Mouse (Mus musculus) forebrain, embryonic 11.5 days (tissue): Measurements from ENCODE around the gene Zdhhc18. TPM values are rescaled to one million over a fixed set of nuclear protein-coding genes. Genes with fewer than 3 reads are reported as not detected.

Experiments used
- ATAC-seq: fragments of 200-750 bp; cut with Nextera tagmentation; replicated peaks from 2 replicates; pipeline ENCODE4 v1.8.0; 2017; ENCODE audit warnings: moderate TSS enrichment; ENCODE audit not compliant: low FRiP score
- DNase-seq: peaks from one replicate; pipeline ENCODE4 v3.0.0-alpha.2; 2017; ENCODE audit warnings: low spot score
- H3K27ac ChIP-seq: fragments of 300-500 bp; sonication (generic); 2 replicates; pipeline ENCODE4 v1.5.1; 2014; ENCODE audit warnings: low read depth, low read length
- H3K27me3 ChIP-seq: fragments of 300-500 bp; sonication (generic); 2 replicates; pipeline ENCODE4 v1.6.1; 2014; ENCODE audit warnings: mild to moderate bottlenecking, low read length, mixed read lengths; ENCODE audit not compliant: control insufficient read depth, insufficient read depth
- H3K36me3 ChIP-seq: fragments of 300-500 bp; sonication (generic); 2 replicates; pipeline ENCODE4 v1.6.1; 2014; ENCODE audit warnings: mild to moderate bottlenecking, low read length, moderate library complexity, mixed read lengths; ENCODE audit not compliant: control insufficient read depth, insufficient read depth
- H3K4me1 ChIP-seq: fragments of 300-500 bp; sonication (generic); replicated peaks from 2 replicates; pipeline ENCODE4 v1.6.1; 2014; ENCODE audit warnings: low read length, mixed read lengths; ENCODE audit not compliant: control insufficient read depth, insufficient read depth
- H3K4me2 ChIP-seq: fragments of 300-500 bp; sonication (generic); 2 replicates; pipeline ENCODE4 v1.6.1; 2014; ENCODE audit warnings: low read depth, mild to moderate bottlenecking, low read length, moderate library complexity, mixed read lengths; ENCODE audit not compliant: severe bottlenecking
- H3K4me3 ChIP-seq: fragments of 300-500 bp; sonication (generic); 2 replicates; pipeline ENCODE4 v1.5.1; 2014; ENCODE audit warnings: low read depth, low read length
- H3K9ac ChIP-seq: fragments of 300-500 bp; sonication (generic); 2 replicates; pipeline ENCODE4 v1.6.1; 2014; ENCODE audit warnings: low read length
- H3K9me3 ChIP-seq: fragments of 300-500 bp; sonication (generic); 2 replicates; pipeline ENCODE4 v1.6.1; 2016; ENCODE audit warnings: low read length, mixed read lengths; ENCODE audit not compliant: control insufficient read depth
- WGBS: fragments of 180-500 bp; shearing (Covaris S2); extraction: QIAGEN DNeasy Blood & Tissue Kit; methylation state at CpG from one replicate; pipeline ENCODE4 v1.1.7; 2014; 5-methylcytosine and 5-hydroxymethylcytosine counted together
- polyA plus RNA-seq: library from polyadenylated mRNA; unstranded; fragments of >200 nt; fragmentation: Nextera tagmentation; extraction: Ambion mirVana; gene quantifications from 2 replicates; pipeline ENCODE4 v1.2.1, GENCODE M21; 2014

The Zdhhc18 gene
- polyA plus RNA-seq, 1 experiment from 2014 or later = 4.8 TPM

DNA sequence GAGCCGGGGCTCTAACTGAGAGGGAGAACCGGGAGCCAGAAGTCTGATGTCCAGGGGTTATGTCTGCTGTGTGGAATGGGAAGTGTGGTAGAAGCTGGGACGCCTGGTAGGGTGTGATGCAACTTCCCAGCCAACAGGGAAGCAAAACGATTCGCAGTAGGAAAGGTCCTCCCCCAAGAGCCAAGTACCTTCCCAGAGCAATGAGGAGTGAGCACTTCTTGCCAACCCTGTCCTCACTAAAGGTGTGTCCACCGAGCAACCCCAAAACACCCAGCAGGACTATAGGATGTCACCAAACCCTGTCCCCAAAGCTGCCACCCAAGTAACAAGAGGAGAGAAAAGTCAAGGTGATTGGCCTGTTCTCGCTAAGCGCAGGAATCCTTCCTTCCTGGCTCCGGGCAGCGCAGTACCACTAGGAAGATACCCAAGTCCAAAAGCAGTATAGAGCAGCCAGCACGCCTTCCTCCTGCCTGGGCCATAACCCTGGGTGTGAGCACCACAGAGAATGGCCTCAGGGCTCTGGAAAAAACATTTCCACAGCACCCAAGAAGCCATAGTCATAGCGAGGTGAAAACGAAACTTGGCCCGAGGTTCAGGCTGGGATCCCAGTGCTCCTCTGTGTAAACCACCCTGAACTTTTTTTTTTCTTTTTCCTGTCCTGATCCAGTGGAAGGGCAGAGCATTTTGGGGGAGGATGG lies 18.7 kb downstream of the Zdhhc18 start:
- DNase-seq = no peak
- Histone ChIP-seq H3K27me3 (no peaks in the 10 kb centered on the region), H3K9ac (no peak overlapping the region), H3K36me3 (no peaks in the 10 kb centered on the region), H3K9me3 (no peaks in the 10 kb centered on the region), H3K27ac (no peak overlapping the region), H3K4me3 (no peak overlapping the region), H3K4me1 (no peaks in the 10 kb centered on the region; the same call in 1 of the 2 replicates), H3K4me2 (no peak overlapping the region)
- ATAC-seq = no peak
- 85% methylated on average over 14 of the region's 14 CpGs for WGBS

DNA sequence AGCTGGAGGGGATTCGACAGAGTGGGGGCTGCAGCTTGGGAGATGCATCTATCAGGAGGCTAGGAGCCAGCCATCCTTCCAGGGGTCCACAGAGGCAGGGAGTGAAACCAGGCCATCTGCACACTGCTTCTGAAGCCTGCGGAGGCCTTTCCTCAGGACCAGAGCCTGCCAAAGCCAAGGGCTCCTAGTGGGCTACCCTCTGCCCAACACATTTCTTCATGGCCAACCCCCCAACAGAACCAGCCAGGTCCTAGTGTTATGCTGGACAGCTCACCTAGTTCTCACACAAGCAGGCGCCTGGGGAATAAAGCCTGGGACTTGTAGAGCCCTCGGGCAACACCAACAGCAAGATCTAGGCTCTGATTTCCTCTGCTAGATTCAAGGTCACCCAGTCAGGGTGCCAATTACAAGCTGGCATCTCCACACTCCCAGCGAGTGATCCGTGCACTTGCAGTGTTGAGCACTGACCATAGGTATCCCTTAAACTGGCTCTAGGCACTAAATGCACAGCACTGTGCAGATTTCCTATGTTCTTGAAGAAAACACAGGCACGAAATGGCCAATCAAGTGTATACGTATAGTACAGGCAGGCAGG lies 19.5 kb downstream of the Zdhhc18 start:
- Histone ChIP-seq H3K27me3 (no peaks in the 10 kb centered on the region), H3K4me3 (no peak overlapping the region), H3K4me2 (no peak overlapping the region), H3K36me3 (no peaks in the 10 kb centered on the region), H3K4me1 (no peaks in the 10 kb centered on the region; the same call in 1 of the 2 replicates), H3K9me3 (no peaks in the 10 kb centered on the region), H3K27ac (no peak overlapping the region), H3K9ac (no peak overlapping the region)
- WGBS = 92% methylated on average over 8 of the region's 8 CpGs
- DNase-seq (no peak), ATAC-seq (no peak)

DNA sequence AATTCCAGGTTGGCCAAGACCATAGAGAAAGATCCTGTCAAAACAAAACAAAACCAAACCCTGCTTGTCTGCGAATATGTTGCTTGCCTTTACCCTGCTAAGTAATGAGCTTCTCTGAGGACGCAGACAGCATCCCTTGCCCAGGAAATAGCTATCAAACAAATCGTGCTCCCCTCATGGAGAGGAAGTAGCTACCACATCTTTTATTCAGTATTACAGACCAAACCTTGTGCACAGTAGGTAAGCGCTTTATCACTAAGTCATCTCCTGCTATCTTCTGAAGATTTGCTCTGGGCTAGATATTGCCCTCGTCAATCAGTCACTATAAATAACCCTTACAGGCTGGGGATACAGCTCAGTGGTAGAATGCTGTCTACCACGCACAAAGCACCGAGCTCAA lies 20.8 kb downstream of the Zdhhc18 start:
- H3K4me2 ChIP-seq = no peak overlapping the region
- no peak overlapping the region for H3K9ac ChIP-seq
- no peaks in the 10 kb centered on the region; the same call in 1 of the 2 replicates for H3K4me1 ChIP-seq
- DNase-seq = no peak
- H3K4me3 ChIP-seq = no peak overlapping the region
- ATAC-seq = no peak
- no peak overlapping the region for H3K27ac ChIP-seq
- no peaks in the 10 kb centered on the region for H3K9me3 ChIP-seq
- no peaks in the 10 kb centered on the region for H3K36me3 ChIP-seq
- 91% methylated on average over 7 of the region's 7 CpGs for WGBS
- no peaks in the 10 kb centered on the region for H3K27me3 ChIP-seq

DNA sequence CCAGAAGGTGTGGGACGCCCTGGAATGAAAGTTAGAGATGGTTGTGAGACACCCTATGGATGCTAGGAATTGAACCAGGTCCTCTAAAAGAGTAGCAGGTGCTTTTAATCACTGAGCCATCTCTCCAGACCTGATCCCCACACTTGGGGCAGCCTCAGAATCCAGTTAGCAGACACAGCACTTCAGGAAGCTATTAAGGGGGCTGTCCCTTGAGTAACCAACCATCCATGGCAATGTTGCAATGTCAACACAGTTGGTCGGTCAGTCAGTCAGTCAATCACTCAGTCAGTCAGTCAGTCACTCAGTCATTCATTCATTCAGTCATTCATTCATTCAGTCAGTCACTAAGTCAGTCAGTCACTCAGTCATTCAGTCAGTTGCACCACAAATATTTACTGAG lies 21.4 kb downstream of the Zdhhc18 start:
- Histone ChIP-seq H3K27ac (no peak overlapping the region), H3K36me3 (no peaks in the 10 kb centered on the region), H3K9me3 (no peaks in the 10 kb centered on the region), H3K4me1 (no peaks in the 10 kb centered on the region; the same call in 1 of the 2 replicates), H3K27me3 (no peaks in the 10 kb centered on the region), H3K4me3 (no peak overlapping the region), H3K9ac (no peak overlapping the region), H3K4me2 (no peak overlapping the region)
- no peak for ATAC-seq
- no peak for DNase-seq
- WGBS = 89% methylated on average over 2 of the region's 2 CpGs

DNA sequence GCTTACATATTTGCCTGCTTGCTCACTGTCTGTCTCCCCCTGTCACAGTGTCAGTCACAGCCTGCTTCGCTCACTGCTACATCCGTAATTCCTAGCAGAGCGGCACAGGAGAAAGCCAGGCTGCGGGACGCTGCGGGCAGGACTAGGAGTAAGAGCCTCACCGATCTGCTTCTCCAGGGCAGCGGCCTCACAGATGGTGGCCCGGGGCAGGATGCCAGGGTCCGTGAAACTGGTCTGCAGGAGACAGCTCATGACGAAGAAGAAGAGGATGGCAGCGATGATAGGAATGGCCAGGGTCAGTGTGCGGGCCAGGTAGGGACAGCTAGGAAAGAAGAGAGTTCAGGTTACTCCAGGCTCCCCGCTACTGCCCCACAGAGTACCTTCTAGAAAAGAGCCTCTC lies 22.9 kb downstream of the Zdhhc18 start:
- H3K9me3 ChIP-seq = no peaks in the 10 kb centered on the region
- ATAC-seq = no peak
- H3K36me3 ChIP-seq = no peaks in the 10 kb centered on the region
- H3K4me1 ChIP-seq = no peaks in the 10 kb centered on the region
- no peak overlapping the region for H3K4me3 ChIP-seq
- H3K27ac ChIP-seq = no peak overlapping the region
- no peak overlapping the region for H3K4me2 ChIP-seq
- no peak overlapping the region for H3K9ac ChIP-seq
- 92% methylated on average over 14 of the region's 14 CpGs for WGBS
- no peak for DNase-seq
- no peaks in the 10 kb centered on the region for H3K27me3 ChIP-seq

DNA sequence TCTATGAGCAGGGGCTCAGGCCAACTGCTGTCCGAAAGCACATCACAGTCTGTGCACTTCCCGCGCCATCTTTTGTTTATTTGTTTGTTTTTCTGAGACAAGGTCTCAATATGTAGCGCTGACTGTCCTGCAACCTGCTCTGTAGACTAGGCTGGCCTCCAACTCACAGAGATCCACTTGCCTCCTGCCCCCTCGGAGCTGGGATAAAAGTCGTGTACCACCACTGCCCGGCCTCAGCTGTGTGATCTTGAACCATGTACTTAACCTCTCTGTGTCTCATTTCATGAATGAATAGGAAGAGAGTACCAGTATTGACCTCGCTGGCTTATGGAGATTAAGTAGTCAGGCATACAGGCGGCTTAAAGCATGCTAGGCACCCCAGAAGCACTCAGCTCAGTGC lies 23.3 kb downstream of the Zdhhc18 start:
- H3K4me3 ChIP-seq = no peak overlapping the region
- H3K4me2 ChIP-seq = no peak overlapping the region
- no peaks in the 10 kb centered on the region for H3K36me3 ChIP-seq
- ATAC-seq (no peak), DNase-seq (no peak)
- 86% methylated on average over 9 of the region's 9 CpGs for WGBS
- no peak overlapping the region for H3K27ac ChIP-seq
- no peaks in the 10 kb centered on the region for H3K9me3 ChIP-seq
- H3K27me3 ChIP-seq = no peaks in the 10 kb centered on the region
- no peaks in the 10 kb centered on the region for H3K4me1 ChIP-seq
- H3K9ac ChIP-seq = no peak overlapping the region

DNA sequence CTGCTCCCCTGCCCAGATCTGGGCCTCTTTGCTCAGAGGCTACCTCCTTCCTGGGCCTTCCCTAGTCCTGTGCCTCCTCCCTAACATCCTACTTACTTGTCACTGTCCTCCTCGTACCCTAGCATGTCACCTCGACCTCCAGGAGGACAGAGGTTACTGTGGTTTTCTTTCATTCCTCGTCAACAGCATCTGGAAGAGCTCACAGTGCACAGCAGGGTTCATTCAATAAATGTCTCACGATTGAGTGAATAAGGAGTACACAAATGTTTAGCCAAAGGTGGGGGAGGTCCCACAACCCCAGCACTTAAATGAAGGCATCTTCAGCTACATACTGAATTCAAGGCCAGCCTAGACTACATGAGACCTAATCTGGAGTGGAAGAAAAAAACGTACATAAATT lies 23.7 kb downstream of the Zdhhc18 start:
- DNase-seq (no peak), ATAC-seq (no peak)
- Histone ChIP-seq H3K9me3 (no peaks in the 10 kb centered on the region), H3K9ac (no peak overlapping the region), H3K27ac (no peak overlapping the region), H3K4me3 (no peak overlapping the region), H3K4me2 (no peak overlapping the region), H3K27me3 (no peaks in the 10 kb centered on the region), H3K36me3 (no peaks in the 10 kb centered on the region), H3K4me1 (no peaks in the 10 kb centered on the region)
- WGBS = 43% methylated on average over 5 of the region's 5 CpGs

DNA sequence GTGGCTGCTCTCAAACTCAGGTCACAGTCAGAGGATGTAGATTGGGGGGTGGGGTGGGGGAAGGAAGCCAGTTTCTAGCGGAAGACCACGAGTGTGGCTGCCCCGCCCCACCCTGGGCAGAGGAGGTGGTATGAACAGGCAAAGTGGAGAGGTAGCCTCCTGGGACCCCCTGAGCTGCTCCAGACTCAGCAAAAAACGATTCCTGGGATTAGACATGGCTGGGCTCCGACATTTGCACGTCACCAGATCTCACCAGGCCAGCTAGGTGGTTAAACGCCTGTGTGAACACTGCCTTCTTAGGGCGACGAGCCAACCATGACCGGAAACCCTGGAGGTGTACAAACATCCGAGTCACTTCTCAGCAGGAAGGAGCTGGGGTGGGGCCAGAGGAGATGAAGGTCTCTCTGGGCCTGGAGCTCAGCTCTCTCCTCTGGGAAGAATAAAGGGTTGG lies 24.3 kb downstream of the Zdhhc18 start:
- Histone ChIP-seq H3K4me3 (no peak overlapping the region), H3K27ac (no peak overlapping the region), H3K4me1 (no peaks in the 10 kb centered on the region), H3K9ac (no peak overlapping the region), H3K9me3 (no peaks in the 10 kb centered on the region), H3K27me3 (no peaks in the 10 kb centered on the region), H3K4me2 (no peak overlapping the region), H3K36me3 (no peaks in the 10 kb centered on the region)
- DNase-seq = no peak
- WGBS = 64% methylated on average over 11 of the region's 11 CpGs
- ATAC-seq = no peak

DNA sequence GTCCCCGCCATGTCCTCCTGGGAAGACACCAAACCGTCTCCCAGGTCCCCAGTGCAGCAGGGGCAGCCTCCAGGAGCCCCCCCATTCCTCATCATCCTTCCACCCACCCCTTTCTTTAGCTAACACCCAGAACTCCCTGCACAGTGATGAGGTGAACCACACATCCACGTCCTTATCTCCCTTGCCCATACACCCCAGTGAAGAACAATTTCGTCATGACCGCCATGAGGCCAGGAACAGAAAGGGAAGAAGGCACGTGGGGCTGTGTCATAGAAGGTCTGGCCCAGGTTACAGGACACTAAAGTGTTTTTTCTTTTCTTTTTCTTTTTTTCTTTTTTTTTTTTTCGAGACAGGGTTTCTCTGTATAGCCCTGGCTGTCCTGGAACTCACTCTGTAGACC lies 25.1 kb downstream of the Zdhhc18 start:
- DNase-seq (no peak), ATAC-seq (no peak)
- no peak overlapping the region for H3K27ac ChIP-seq
- no peaks in the 10 kb centered on the region for H3K9me3 ChIP-seq
- H3K27me3 ChIP-seq = no peaks in the 10 kb centered on the region
- H3K36me3 ChIP-seq = no peaks in the 10 kb centered on the region
- no peak overlapping the region for H3K4me2 ChIP-seq
- H3K4me3 ChIP-seq = no peak overlapping the region
- WGBS = 90% methylated on average over 7 of the region's 7 CpGs
- no peaks in the 10 kb centered on the region for H3K4me1 ChIP-seq
- no peak overlapping the region for H3K9ac ChIP-seq
